Comparison of ENCODE assay signal across 8 mouse cellular contexts in the genomic region with DNA sequence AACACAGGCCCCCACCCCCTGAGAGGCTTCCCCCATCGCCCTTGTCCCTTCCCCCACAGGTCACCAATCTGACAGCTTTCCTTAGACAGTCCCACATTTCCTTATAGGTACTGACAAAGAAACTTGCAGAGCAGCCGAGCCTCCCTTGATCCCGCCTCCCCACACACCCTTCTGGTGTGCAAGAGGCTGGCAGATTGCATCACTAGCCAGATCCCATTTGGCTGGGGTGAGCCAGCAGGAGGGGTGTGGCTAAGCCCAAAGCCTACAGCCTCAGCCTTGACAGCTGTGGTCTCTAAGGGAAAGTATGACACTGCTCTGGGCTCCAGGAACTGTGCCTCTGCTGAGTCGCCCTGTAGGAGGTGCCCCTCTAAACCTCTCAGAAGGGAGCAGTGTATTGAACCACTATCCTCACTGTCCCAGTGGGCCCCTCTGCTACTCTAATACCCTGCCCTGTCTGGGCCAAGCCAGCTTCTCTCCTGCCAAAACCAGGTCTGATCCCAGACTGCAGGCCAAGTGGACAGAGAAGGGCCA. TPM values are rescaled to one million over a fixed set of nuclear protein-coding genes. Genes with fewer than 3 reads are reported as not detected.
DNase-seq lines count a peak whose midpoint lies in the region; ATAC-seq and TF ChIP-seq lines count a peak whose summit lies in the region.

No protein-coding gene starts in this region.

- H3K4me1 ChIP-seq in heart, embryonic 12.5 days (replicated peaks) = peaks cover 60% of the 10 kb centered on the region
- peaks cover 40% of the 10 kb centered on the region for H3K4me1 ChIP-seq in kidney, postnatal 0 days (replicated peaks; ENCODE audit: insufficient read depth, low read length)
- peaks cover 19% of the 10 kb centered on the region for H3K4me1 ChIP-seq in liver, adult 2 months (ENCODE audit: control insufficient read depth, insufficient read depth, low read length)

- peak; percentile 30; the same call in 1 of the 2 replicates for TF ChIP-seq CTCF in kidney, postnatal 0 days (IDR thresholded peaks at IDR 0.05; ENCODE audit: low read depth)
- no peak for TF ChIP-seq CTCF in liver, adult 2 months (IDR thresholded peaks at IDR 0.05; ENCODE audit: low read depth, low read length)

- no peaks in the 10 kb centered on the region for H3K79me2 ChIP-seq in liver, adult 2 months (ENCODE audit: control insufficient read depth, insufficient read depth, low read length)

- no peak for TF ChIP-seq POLR2A in liver, adult 2 months (IDR thresholded peaks at IDR 0.05; ENCODE audit: extremely low read depth, insufficient read depth, low read length)

- H3K9ac ChIP-seq in heart, embryonic 12.5 days = peak overlapping the region; percentile 26
- H3K9ac ChIP-seq in kidney, postnatal 0 days (ENCODE audit: low read depth, low read length) = peak overlapping the region; percentile 46; the same call in 1 of the 2 replicates
- H3K9ac ChIP-seq in liver, adult 2 months (ENCODE audit: low read depth, low read length) = no peak overlapping the region

- H3K4me3 ChIP-seq in heart, embryonic 12.5 days = peak overlapping the region; percentile 14; the same call in 1 of the 2 replicates
- H3K4me3 ChIP-seq in kidney, postnatal 0 days (replicated peaks; ENCODE audit: low read depth, low read length) = no peak overlapping the region
- no peak overlapping the region for H3K4me3 ChIP-seq in liver, adult 2 months (ENCODE audit: insufficient read depth, low read depth, low read length)

- DNase-seq in CD4-positive helper T cell, adult 2 months (ENCODE audit: low read depth, low spot score) = peak; percentile 65
- DNase-seq in brain, adult 2 months (ENCODE audit: low read depth, low spot score) = peak; percentile 95
- DNase-seq in fat pad, adult 2 months (ENCODE audit: extremely low read depth, low read depth, low spot score) = peak; percentile 67
- peak; percentile 82 for DNase-seq in kidney, postnatal 0 days (ENCODE audit: low spot score)
- peak; percentile 90 for DNase-seq in liver, adult 2 months (ENCODE audit: extremely low read depth, low read depth, low spot score)
- peak; percentile 90 for DNase-seq in telencephalon, adult 2 months (ENCODE audit: low read depth, low spot score)

- H3K36me3 ChIP-seq in heart, embryonic 12.5 days = peaks cover 4% of the 10 kb centered on the region; the same call in 1 of the 2 replicates
- H3K36me3 ChIP-seq in kidney, postnatal 0 days (ENCODE audit: insufficient read depth, low read length) = no peaks in the 10 kb centered on the region
- H3K36me3 ChIP-seq in liver, adult 2 months (ENCODE audit: control insufficient read depth, insufficient read depth, low read length) = no peaks in the 10 kb centered on the region

- peak overlapping the region; percentile 55 for H3K4me2 ChIP-seq in heart, embryonic 12.5 days
- peak overlapping the region; percentile 10 for H3K4me2 ChIP-seq in kidney, postnatal 0 days (ENCODE audit: low read length)

- peak; percentile 89 for ATAC-seq in heart, embryonic 12.5 days (ENCODE audit: insufficient number of reproducible peaks, low FRiP score)
- ATAC-seq in kidney, postnatal 0 days (replicated peaks; ENCODE audit: low FRiP score, low read depth) = peak; percentile 73
- peak; percentile 82 for ATAC-seq in monocyte, adult 5-6 weeks (replicated peaks; ENCODE audit: insufficient number of reproducible peaks, low FRiP score, low TSS enrichment, poor library complexity, severe bottlenecking)

- 5% methylated on average over 4 of the region's 4 CpGs for WGBS in heart, embryonic 12.5 days
- 13% methylated on average over 4 of the region's 4 CpGs for WGBS in kidney, postnatal 0 days
- 11% methylated on average over 4 of the region's 4 CpGs for WGBS in liver, adult 2 months

- peak overlapping the region; percentile 91 for H3K27ac ChIP-seq in heart, embryonic 12.5 days (ENCODE audit: poor library complexity, severe bottlenecking)
- peak overlapping the region; percentile 85 for H3K27ac ChIP-seq in kidney, postnatal 0 days
- peak overlapping the region; percentile 59 for H3K27ac ChIP-seq in liver, adult 2 months (replicated peaks; ENCODE audit: insufficient read depth, low read depth, low read length)

- no peaks in the 10 kb centered on the region for H3K27me3 ChIP-seq in heart, embryonic 12.5 days (replicated peaks)
- H3K27me3 ChIP-seq in kidney, postnatal 0 days (ENCODE audit: insufficient read depth, low read length) = no peaks in the 10 kb centered on the region
- no peaks in the 10 kb centered on the region for H3K27me3 ChIP-seq in liver, adult 2 months (ENCODE audit: control insufficient read depth, insufficient read depth, low read length)

- no peaks in the 10 kb centered on the region for H3K9me3 ChIP-seq in heart, embryonic 12.5 days (replicated peaks)
- no peaks in the 10 kb centered on the region for H3K9me3 ChIP-seq in kidney, postnatal 0 days (replicated peaks; ENCODE audit: low read length)

RNA-seq across cellular contexts. Expression of a gene that starts 9.0 kb away (rescaled TPM):
- 22.3 and 24.6 TPM in 2 replicates for polyA plus RNA-seq in heart, embryonic 12.5 days (2016; fragmentation: Nextera tagmentation; extraction: Ambion mirVana)
- polyA plus RNA-seq in kidney, postnatal 0 days (2015; fragmentation: Nextera tagmentation; extraction: Ambion mirVana) = 9.2 and 10.2 TPM in 2 replicates
- total RNA-seq in liver, adult 2 months (2014; rRNA removed) = 1.1 and 1.9 TPM in 2 replicates
- polyA plus RNA-seq in liver, adult 2 months (2012; rRNA removed) = 2.3 and 4.5 TPM in 2 replicates
- 3.1 to 5.1 TPM (median 4.9 TPM) in 3 replicates for total RNA-seq in monocyte, adult 5-6 weeks (2017)

RNA-seq across cellular contexts. Expression of a gene that starts 46.2 kb away (rescaled TPM):
- polyA plus RNA-seq in heart, embryonic 12.5 days (2016; fragmentation: Nextera tagmentation; extraction: Ambion mirVana) = not detected in 2 replicates
- 0.12 and 0.23 TPM in 2 replicates for polyA plus RNA-seq in kidney, postnatal 0 days (2015; fragmentation: Nextera tagmentation; extraction: Ambion mirVana)
- 90.5 and 92.0 TPM in 2 replicates for total RNA-seq in liver, adult 2 months (2014; rRNA removed)
- 203 and 352 TPM in 2 replicates for polyA plus RNA-seq in liver, adult 2 months (2012; rRNA removed)
- total RNA-seq in monocyte, adult 5-6 weeks (2017) = not detected in 3 replicates

RNA-seq across cellular contexts. Expression of a gene that starts 51.1 kb away (rescaled TPM):
- 28.4 and 31.8 TPM in 2 replicates for polyA plus RNA-seq in heart, embryonic 12.5 days (2016; fragmentation: Nextera tagmentation; extraction: Ambion mirVana)
- polyA plus RNA-seq in kidney, postnatal 0 days (2015; fragmentation: Nextera tagmentation; extraction: Ambion mirVana) = 23.1 and 24.6 TPM in 2 replicates
- total RNA-seq in liver, adult 2 months (2014; rRNA removed) = 9.8 and 19.7 TPM in 2 replicates
- 24.5 and 38.2 TPM in 2 replicates for polyA plus RNA-seq in liver, adult 2 months (2012; rRNA removed)
- total RNA-seq in monocyte, adult 5-6 weeks (2017) = 23.5 to 63.3 TPM (median 27.5 TPM) in 3 replicates

Comparison
In these comparisons a context has a peak if more than half of its experiments do, and no peak if none do; other contexts are left out.
1. RNA of a gene that starts 46.2 kb away (polyA plus RNA-seq): 203 to 352 TPM in liver, adult 2 months; 0.12 to 0.23 TPM in kidney, postnatal 0 days and not detected in heart, embryonic 12.5 days; every median in the first group is over 100 times any median in the second.
2. Peak in every context shown above with its lines, with median percentiles within 50 percentile points of each other: DNase-seq, ATAC-seq and H3K27ac ChIP-seq.